Mouse (Mus musculus): ENCODE data around the gene Olfr78. TPM values are rescaled to one million over a fixed set of nuclear protein-coding genes. Genes with fewer than 3 reads are reported as not detected.

Gene Olfr78
- total RNA-seq (2021) = under 1 TPM; 0.51 to 0.55 TPM

GRCm38 (mm10) chr7:102759266-102759665 is at the start of gene Olfr78, which contains the start of gene Olfr560:
Olfr78 (minus strand) TSS chr7:102759471.
Olfr560 (minus strand) TSS chr7:102759366.
- DNase-seq (ENCODE audit: extremely low spot score in 1 of 2, low spot score in 2 of 2) = no peak
- intact Hi-C loops (cut with DNase I) = no loop called here

DNA sequence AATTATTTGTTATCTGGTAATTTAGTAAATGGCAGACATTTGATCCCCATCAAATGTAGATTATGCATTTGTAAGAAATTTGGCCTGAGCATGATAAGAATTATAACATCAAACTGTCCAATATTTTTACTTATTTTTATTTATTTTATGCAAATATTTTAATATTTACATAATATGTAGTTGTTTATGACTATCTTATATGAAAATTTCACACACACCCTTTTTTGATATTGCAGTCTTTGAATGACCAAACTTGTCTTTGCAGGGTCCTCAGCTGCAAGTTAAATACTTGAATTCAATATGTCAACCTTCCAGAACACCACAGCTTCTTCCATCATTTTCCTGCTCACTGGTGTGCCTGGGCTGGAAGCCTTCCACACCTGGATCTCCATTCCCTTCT is 43.9 kb upstream of the Olfr78 start, which contains the start of gene Olfr564:
TSS of gene Olfr564 (plus strand) at position 301 of the 400 bp plus-strand sequence.
- intact Hi-C loops (cut with DNase I) = no loop called here
- DNase-seq (ENCODE audit: extremely low spot score in 1 of 2, low spot score in 2 of 2) = no peak

DNA sequence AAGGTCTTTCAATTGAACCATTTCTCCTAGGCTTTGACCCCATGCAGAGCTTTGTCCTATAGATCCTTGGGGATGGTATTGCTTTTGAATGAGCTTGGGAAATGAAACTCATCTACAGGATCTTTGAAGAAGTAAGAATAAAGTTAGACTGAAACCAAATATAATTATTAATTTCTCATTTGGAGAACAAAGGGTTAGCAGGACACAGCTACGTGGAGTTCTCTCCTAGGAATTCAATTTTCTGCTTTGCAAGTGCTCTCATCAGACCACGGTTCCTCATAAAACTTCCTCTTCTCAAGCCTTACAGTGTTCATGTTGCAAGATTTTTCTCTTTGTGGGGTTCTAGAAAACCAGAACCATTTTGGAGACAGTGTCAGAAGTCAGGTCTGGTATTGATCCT is 11.7 kb upstream of the Olfr78 start, which contains the start of gene Olfr561:
TSS of gene Olfr561 (plus strand) at position 301 of the 400 bp plus-strand sequence.
- intact Hi-C loops (cut with DNase I) = no loop called here
- DNase-seq (ENCODE audit: extremely low spot score in 1 of 2, low spot score in 2 of 2) = no peak

DNA sequence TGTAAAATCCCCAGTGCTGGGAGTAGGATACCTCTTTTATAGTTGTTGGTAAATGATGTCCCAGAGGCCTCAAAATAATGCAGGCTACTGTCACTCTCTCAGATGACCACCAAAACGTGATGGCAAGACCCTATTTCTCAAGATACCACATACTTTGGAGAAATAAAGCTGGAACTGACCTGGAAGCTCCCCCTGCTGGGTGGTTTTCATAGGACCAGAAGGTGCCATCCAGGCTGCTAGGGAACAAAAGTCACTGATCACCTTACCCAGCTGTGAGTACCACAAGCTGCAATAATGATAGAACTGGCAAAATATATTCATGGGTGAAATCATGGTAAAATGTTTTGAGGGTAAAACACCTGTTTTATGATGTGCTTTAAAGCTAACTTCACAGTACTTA is 7.2 kb downstream of the Olfr78 start:
- intact Hi-C loops (cut with DNase I) = no loop called here
- no peak for DNase-seq (ENCODE audit: extremely low spot score in 1 of 2, low spot score in 2 of 2)

DNA sequence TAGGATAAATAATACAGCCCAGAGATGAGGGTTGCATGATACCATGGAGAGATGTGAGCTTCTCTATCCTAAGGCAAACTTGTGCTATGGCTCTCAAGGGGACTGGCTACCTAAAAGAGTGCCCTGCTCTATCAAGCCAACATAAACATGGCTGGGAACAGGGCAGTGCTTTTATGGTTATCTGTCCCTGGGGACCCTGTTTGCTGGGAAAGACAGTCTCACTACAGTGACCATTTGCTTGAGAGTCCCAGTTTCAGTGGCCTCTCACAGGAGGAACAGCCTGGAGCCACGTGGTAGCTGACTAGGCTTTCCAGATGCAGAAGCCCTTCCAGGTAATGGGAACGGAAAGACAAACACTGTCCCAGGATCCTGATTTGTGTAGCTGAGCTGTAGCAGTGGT is 21.6 kb downstream of the Olfr78 start:
- no peak for DNase-seq (ENCODE audit: extremely low spot score in 1 of 2, low spot score in 2 of 2)
- intact Hi-C loops (cut with DNase I) = no loop called here

DNA sequence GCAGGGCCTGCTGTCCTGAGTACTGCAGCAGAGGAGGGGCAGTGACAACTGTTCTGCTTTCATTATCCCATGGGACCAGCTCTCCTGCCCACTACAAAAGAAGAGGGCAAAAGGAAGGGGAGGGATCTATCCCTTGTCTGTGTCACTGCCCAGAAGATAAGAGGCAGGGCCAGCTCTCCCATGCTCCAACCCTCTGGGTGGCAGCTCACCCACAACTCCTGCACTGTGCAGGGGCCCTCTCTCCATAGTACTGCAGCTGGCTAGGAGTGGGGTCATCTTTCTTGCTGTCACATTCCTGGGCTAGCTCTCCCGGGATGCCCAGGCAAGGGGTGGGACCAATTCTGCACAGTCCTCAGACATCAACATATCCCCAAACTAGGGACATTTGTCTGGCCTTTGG is 25.5 kb downstream of the Olfr78 start:
- DNase-seq (ENCODE audit: extremely low spot score in 1 of 2, low spot score in 2 of 2) = no peak
- intact Hi-C loops (cut with DNase I) = no loop called here

DNA sequence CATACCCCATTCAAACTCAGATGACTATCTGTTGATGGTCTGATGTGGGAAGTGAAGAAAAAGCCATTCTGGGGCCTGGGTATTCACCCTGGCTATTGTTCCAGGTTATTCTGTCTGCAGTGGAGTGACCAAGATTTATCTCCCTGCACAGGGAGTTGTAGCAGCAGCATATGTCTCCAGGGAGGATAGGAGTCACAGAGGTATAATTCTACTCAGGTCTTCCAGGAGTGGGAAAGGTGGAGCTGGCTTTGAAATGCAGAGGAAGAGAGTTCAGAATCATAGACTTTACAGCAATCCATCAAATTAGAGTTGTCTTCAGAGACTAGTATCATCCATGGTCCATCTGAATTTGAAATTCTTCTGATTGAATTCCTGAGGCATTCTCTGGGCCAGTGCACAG is 31.9 kb downstream of the Olfr78 start, which contains the start of gene Olfr559:
TSS of gene Olfr559 (minus strand) at position 101 of the 400 bp plus-strand sequence.
- intact Hi-C loops (cut with DNase I) = no loop called here
- no peak for DNase-seq (ENCODE audit: extremely low spot score in 1 of 2, low spot score in 2 of 2)

DNA sequence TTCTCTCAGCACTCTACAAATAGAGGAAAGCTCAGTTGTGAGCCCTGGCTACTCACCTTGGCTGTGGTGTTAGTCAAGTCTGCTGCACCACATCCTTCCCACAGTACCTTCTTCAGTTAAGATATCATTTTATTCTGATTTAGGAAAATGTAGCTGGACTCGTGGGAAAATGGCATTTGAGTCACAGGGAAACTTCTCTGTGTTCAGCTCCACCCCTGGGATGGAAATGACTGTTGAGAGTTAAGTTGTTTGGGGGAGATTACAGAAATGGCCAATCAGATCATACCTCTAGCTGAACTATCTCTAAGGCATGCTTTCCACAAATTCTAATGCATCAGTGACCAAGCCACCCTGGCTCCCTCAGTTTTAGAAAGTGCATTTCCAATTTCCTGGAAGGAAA is 40.3 kb downstream of the Olfr78 start, which contains the start of gene Olfr33:
TSS of gene Olfr33 (minus strand) at position 101 of the 400 bp plus-strand sequence.
- no peak for DNase-seq (ENCODE audit: extremely low spot score in 1 of 2, low spot score in 2 of 2)
- intact Hi-C loops (cut with DNase I) = no loop called here

GRCm38 (mm10) chr7:102701915-102702314 is 57.4 kb downstream of the Olfr78 start, which contains the start of gene Olfr558:
Olfr558 (plus strand) TSS chr7:102702215.
- no peak for DNase-seq (ENCODE audit: extremely low spot score in 1 of 2, low spot score in 2 of 2)
- intact Hi-C loops (cut with DNase I) = no loop called here

- DNase-seq (ENCODE audit: extremely low spot score in 1 of 2, low spot score in 2 of 2) = no peak
- intact Hi-C loops (cut with DNase I) = loop anchor here (10.0 kb wide), 1 partner anchor 216 kb away; the partner anchor contains the start of gene Olfr571
Measured at GRCm38 (mm10) chr7:102698461-102698860, 60.8 kb downstream of the Olfr78 start.

DNA sequence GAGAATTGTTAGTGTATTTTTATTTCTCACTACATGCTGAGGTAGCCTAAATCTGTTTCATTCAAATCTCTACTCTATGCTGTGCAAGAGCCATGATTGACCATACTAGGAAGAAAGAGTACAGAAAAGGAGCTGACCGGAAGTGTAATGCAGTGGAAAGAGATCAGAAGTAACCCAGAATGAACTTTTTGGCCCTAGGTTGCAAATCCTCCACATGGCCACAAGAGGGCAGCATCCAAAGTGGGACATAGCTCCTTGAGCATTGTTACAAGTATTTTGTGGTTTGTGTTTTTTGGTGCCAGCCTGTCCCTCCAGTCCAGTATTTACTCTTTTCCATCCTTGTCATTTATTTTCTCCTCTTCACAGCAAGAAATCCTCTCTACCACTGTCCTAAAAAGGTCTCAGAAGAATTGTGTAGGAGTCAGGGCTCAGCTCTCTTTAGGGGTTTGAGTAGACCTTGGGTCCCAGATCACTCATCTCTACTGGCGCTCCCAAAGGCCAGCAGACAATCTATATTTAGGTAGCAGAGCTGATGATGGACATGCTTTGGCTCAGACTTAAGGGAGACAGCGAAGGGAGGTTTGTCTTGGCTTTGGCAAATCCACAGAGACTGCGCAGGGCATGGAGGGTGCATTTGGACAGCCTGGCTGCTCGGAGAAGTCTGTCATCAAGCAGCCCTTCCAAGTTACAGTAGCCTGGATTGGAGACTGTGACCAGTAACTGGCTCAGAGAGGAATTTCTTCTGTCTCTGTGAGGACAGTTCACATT is 63.7 kb downstream of the Olfr78 start, which contains the start of gene Olfr557:
TSS of gene Olfr557 (plus strand) at position 553 of the 768 bp plus-strand sequence.
- intact Hi-C loops (cut with DNase I) = loop anchor here (10.0 kb wide), 1 partner anchor 219 kb away; the partner anchor contains the start of gene Olfr571
- no peak for DNase-seq (ENCODE audit: extremely low spot score in 1 of 2, low spot score in 2 of 2)

Other genes starting within 250 kb of the Olfr78 start
- not detected for gene Olfr547, start 224.7 kb downstream of the Olfr78 start, total RNA-seq (2021)
- not detected for gene Olfr548-ps1, start 218.6 kb downstream of the Olfr78 start, total RNA-seq (2021)
- not detected for gene Olfr549, start 209.6 kb downstream of the Olfr78 start, total RNA-seq (2021)
- 1 to 10 TPM; 1.8 to 2.9 TPM for gene Trim21, start 194.0 kb downstream of the Olfr78 start, total RNA-seq (2021)
- gene Olfr550, start 188.0 kb downstream of the Olfr78 start, total RNA-seq (2021) = under 1 TPM; 0.24 to 0.51 TPM
- gene Olfr551, start 167.6 kb downstream of the Olfr78 start, total RNA-seq (2021) = not detected
- gene Olfr552, start 161.7 kb downstream of the Olfr78 start, total RNA-seq (2021) = not detected
- gene Olfr553, start 141.3 kb downstream of the Olfr78 start, total RNA-seq (2021) = not detected
- gene Olfr554, start 121.0 kb downstream of the Olfr78 start, total RNA-seq (2021) = not detected
- not detected for gene Olfr555, start 100.6 kb downstream of the Olfr78 start, total RNA-seq (2021)
- not detected for gene Olfr556, start 94.6 kb downstream of the Olfr78 start, total RNA-seq (2021)
- 1 to 10 TPM; 4.9 to 5.4 TPM for gene Trim68, start 72.1 kb downstream of the Olfr78 start, total RNA-seq (2021)
- not detected for gene Olfr557, start 63.6 kb downstream of the Olfr78 start, total RNA-seq (2021)
- gene Olfr558, start 57.3 kb downstream of the Olfr78 start, total RNA-seq (2021) = under 1 TPM; 0.15 to 0.32 TPM
- gene Olfr33, start 40.4 kb downstream of the Olfr78 start, total RNA-seq (2021) = not detected
- gene Olfr559, start 32.0 kb downstream of the Olfr78 start, total RNA-seq (2021) = not detected
- not detected for gene Olfr560, start 105 bp downstream of the Olfr78 start, total RNA-seq (2021)
- not detected for gene Olfr561, start 11.8 kb upstream of the Olfr78 start, total RNA-seq (2021)
- not detected for gene Olfr564, start 44.0 kb upstream of the Olfr78 start, total RNA-seq (2021)
- gene Olfr566, start 99.3 kb upstream of the Olfr78 start, total RNA-seq (2021) = not detected
- gene Olfr568, start 117.7 kb upstream of the Olfr78 start, total RNA-seq (2021) = not detected
- not detected for gene Olfr569, start 131.4 kb upstream of the Olfr78 start, total RNA-seq (2021)
- not detected for gene Olfr570, start 135.1 kb upstream of the Olfr78 start, total RNA-seq (2021)
- gene Olfr571, start 158.1 kb upstream of the Olfr78 start, total RNA-seq (2021) = not detected
- gene Olfr572, start 164.9 kb upstream of the Olfr78 start, total RNA-seq (2021) = not detected
- gene Olfr573-ps1, start 183.1 kb upstream of the Olfr78 start, total RNA-seq (2021) = not detected
- gene Olfr574, start 189.0 kb upstream of the Olfr78 start, total RNA-seq (2021) = not detected
- not detected for gene Olfr575, start 199.3 kb upstream of the Olfr78 start, total RNA-seq (2021)
- gene Olfr576, start 203.2 kb upstream of the Olfr78 start, total RNA-seq (2021) = not detected
- not detected for gene Olfr577, start 216.5 kb upstream of the Olfr78 start, total RNA-seq (2021)
- not detected for gene Olfr578, start 229.9 kb upstream of the Olfr78 start, total RNA-seq (2021)

All from left cerebral cortex, postnatal 10 days (tissue).